Mouse (Mus musculus) frontal cortex, postnatal 36 days (tissue): Measurements from ENCODE around the gene Lag3.

ENCODE experiments used
- DNase-seq, 2 experiments: peaks; one replicate each; pipeline ENCODE4 v3.0.0; 2022; ENCODE audit warnings: low spot score in 2 of 2

Lag3 gene

DNA sequence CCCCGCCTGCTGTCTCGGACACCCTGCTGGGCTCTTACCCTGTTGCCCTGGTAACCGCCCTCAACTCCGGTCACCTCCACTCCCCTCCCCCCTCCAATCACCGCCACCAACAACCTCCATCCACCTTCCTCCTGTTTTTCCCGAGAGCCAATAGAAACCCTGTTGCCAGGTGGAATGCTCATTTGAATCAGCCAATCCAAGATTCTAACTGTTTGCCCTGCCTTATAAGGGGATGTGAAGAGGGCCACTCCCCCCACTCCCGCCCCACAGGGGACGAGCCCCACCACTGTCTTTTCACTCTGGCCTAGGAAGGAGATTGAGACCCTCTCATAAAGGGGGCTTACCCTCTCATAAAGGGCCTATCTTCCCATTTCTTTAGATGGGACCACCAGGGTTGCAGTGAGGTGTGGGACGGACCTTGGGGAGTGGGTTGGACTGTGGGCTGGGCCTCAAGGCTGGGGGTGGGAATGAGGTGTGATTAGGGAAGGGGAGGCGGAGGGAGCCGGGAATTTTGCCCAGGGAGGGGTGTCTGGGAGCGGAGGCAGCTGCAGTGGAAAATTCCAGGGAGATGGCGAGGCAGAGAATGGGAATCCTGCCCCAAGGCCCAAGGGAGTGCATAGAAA, 8.3 kb upstream of the Lag3 start, which contains the start of gene Ptms:
Ptms (minus strand) TSS at position 409 of the 623 bp plus-strand sequence.
- DNase-seq, result peak; percentile 90 to 93

DNA sequence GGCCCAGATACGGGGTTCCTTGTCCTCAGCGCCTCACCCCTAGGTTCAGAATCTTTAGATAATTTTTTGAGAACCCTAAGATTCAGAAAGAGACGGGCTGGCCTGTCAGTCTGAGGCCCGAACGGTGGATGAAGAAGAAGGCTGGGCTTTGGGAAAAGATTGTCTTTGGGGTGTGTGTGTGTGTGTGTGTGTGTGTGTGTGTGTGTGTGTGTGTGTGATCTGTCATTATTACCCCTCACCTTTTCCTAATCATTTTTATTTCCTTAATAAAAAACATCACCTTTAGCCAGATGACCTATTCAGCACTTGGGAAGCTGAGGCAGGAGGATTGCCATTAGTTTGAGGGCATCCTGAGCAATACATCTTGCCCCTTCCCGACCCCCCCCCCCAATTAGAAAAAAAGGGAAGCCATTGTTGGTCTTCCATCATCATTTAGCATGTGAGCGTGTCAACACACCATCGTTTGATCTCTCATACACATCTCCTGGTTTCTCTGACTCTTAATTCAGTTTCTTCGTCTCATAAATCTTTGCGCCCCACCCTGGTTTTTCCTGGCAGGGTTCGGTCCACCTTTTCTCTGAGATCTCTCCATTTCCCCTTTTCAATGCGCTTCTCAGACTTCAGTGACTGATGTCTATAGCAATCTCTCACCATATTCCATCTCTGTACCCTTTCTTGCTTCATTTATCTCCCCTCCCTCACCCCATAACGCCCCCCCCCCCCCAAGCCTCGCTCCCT, 7.6 kb upstream of the Lag3 start:
- no peak for DNase-seq

DNA sequence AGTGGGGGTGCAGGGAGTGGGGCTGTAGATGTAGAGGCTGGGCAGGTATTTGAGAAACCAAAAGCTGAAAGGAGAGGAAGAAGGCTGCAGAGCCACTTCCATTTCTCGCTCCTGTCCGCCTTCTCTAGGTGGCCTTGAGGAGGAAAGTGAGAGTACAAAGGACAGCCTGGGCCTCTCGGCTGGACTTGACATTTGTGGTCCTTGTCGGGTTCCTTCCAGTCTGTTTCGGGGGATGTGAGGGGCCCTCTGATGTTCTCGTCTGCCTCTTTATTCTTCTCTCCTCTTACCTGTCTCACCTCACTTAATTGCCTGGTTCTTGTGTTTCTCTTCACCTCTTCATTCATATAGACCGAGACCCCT, 6.8 kb upstream of the Lag3 start:
- no peak for DNase-seq

DNA sequence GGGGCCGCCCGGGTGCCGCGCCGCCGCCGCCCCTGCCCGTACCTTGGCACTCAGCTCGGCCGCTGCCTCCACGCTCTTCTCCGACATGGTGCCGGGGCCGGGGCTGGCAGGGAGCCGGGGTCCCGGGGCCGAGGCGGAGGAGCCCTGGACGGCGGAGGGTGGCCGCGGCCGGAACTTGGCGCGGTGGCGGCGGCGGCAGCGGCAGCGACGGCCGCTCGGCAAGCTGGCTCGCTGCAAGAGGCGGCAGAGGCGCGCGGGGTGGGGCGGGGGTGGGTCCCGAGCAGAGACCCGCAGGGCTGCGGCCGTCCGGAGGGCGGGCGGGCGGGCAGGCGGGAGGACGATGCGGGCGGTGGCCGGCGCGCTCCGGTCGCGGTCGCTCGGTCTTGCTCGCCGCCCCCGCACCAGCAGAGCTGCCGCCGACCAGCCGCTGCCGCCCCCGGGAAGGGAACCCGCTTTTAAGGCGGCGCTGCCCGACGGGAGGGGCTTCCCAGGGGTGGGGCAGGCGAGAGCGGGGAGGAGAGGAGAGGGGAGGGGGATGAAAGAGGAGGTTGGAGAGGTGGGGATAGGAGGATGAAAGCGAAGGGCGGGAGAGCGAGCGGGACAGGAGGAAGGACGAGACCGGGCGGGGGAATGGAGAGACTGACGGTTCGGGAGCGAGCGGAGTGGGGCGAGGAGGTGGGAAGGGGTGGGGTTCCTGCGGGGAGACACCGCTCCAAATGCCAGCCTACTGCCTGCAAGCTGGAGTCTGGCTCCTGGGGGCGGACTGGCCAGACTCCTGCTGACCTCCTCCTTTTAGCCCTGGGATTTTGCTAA, 6.2 kb upstream of the Lag3 start:
- peak; percentile 90 for DNase-seq

DNA sequence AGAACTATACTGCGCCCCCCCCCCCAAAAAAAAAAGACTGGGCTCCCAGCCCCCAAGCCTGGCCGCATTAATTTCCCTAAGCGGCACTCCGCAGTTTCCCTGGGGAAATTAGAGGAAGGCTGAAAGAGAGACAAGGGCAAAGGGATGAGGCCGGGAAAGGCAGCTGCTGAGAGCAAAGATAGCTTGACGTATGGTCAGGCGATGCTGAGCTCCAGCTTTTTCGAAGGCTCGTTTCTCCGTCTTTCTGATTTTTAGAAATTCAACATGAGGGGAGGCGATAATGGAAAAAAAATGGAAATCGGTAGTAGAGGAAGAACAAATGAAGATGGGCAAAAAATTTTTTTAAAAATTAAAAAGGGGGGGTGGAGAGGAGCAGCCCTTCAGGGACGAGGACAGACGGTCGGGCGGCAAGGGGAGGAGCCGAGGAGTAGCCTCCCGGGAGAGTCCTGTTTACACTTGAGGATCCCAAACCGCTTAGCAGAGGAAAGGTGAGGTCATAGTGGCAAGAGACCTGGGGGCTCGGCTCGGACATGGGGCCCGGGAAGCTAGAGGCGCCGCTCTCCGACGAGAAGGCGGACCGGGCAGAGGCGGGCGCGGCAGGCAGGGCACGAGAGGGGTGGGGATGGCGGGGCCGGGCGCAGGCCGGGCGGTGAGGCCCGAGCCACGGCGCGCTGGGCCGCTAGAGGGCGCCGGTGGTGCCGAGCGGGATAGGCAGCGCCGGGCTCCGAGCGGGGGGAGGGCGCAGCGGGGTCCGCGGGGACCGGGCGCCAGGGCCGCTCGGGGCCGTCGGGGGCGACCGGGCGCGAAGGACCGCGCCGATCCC, 5.4 kb upstream of the Lag3 start:
- DNase-seq, result peak; percentile 86 to 87

DNA sequence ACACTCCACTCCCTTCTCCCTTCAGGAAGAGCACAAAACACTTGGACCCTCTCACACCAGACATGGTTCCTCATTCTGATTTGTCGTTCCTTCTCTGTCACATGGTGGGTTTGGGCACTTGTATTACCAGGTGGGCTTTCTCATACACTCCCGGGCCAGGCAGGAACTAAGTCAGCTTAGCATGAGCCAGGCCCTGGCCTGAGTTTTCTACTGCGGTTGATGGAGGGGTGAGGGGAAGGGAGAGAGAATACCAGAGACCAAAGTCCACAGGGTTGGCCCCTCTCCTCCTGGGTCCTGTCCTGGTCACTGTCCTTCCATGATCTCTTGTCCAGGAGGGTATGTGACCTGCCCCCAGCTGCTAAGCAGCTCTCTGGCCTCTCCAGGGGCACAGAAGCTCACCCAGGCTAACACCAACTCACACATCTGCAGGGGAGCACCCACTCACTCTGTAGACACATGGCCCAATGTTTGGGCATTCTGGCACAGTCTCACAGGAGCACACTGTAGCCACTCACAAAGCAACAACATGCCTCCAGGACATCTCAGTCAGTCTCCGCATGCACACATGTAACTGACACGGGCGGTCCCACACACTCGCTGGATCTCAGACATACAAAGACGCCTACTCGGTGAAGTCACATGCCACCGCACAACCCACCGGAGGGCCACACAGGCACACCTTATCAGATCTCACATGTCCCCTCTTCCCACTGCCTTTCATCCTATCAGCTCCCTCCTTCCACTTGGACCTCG, 4.6 kb upstream of the Lag3 start:
- peak in 1 of 2 experiments; percentile 82 for DNase-seq

DNA sequence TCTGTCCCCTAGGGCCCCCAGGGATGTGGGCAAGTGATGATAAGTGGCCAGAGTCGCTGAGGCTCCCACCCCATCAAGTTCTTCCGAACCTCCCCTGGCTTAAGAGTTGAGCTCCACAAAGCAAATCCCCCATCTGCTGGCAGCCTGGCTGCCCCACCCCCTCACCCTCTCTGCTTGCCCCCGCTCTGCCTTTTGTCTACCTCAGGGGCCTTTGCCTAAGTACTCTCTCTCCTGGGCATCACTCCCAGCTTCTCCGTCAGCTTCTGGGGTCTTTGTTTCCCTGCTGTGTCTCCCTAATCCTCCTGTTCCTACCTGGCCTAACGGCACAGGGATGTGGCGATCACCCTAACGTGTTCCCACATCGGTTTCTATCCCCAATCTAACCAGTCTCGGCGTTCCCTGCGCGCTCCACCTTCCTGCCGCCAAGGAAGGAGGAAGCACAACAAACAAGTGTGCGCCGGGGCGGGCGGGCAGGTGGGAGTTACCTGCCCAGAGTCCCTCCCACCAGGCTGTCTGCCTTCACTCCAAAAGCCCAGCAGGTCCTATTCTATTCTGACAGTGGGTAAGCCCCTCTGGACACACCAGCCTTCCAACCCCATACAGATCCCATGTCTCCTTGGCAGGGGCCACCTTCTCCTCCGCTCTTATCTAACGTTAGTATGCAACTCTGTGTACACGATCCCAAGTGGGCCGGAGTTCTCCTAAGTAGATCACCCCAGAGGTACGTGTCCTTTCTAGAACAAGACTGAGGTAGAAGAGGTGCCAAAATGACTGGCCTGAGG, 3.8 kb upstream of the Lag3 start:
- no peak for DNase-seq

DNA sequence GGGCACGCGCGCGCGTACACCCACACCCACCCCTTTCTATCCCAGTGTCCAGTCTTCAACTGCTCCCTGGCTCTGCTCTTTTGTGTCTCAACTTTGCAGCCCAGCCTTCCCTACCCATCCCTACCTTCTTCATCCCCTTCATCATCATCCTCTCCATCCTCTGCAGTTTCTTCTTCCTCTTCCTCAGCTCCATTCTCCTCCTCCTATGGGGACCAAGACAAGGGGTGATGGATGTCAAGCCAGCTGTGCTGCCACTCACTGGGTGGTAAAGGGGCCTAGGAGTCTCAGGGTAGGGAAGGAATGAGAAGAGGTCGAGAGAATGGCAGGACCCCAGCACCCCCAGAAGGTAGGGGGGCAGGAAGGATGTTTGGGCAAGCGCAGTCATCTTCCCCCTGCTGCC, 3.0 kb upstream of the Lag3 start:
- no peak for DNase-seq

DNA sequence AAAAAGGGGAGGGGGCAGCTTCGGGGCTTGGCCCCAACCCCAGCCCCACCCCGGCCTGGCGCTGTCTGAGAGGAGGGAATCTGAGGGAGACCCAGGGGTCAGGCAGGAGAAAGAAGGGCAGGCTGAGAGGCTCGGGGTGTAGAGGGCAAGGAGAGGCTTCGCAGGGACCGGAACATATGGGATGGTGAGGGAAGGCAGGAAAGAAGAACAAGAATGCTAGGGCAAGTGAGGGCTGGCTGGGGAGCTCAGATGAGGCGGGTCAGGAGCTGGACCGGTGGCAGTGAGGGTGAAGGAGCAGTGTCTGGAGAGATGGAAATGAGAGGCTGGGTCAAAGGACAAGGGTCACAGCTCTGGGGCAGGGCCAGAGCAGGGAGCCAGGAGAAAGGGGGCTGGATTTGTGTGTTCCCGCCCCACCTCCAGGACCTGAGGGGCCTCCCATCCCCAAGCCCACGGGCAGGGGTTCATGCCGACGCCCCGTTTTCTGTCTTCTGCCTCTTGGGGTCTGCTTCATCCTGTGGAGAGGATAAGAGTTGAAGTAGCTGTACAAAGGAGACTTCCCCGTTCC, 2.3 kb upstream of the Lag3 start:
- DNase-seq, result no peak

DNA sequence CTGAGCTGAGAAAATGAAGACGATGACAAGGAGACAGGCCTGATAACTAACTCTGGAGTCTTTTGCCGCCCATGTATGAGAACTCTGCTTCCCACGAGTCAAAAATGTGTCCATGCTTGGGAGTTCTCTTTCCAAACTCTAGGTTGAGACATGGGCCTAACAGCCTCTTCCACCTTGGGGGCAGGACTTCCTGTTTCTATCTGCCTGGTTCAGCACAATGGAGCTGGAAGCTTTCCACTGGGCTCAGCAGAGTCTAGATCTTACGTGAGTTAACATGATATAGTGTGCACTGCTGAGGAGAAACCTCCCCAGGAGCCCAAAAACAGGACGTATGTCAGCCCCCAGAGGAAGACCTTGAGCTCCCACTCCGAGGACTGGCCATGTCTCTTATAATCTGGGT, 1.7 kb upstream of the Lag3 start:
- DNase-seq, result no peak

DNA sequence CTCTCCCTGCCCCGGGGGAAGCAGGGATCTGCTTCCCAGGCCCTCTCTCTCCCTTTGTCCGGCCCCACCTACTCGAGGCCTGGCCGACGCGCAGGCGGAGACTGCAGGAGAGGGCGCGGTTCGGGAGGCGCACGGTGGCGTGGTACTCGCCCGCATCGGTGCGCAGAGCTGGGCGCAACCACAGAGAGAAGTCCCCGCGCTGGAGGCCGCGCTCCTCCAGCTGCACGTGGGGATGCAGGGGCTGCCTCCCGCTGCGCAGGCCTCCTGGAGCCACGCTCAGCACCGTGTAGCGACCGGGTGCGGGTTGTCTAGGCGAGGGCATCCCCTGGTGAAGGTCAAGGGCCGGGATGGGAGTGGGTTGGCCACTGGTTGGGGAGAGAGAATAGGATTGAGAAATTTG, 1.5 kb downstream of the Lag3 start:
- DNase-seq, result no peak

DNA sequence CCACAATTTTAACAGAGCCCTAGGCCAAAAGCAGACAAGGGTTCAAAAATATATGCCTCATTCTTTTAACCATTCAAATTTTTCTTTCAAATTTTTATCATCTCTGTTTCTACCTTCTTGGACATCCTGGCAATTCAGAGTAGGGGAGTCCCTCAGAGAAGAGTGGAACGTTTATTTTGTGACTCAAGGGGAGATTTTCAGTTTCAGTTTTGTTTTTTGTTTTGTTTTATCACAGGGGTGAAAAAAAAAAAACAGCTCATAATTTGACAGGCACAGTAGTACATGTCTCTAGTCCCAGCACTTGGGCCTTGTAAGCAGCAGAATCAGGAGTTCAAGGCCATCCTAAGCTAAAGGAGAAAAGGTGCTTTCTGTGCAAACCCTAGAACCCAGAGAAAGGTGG, 3.7 kb downstream of the Lag3 start:
- DNase-seq, result no peak

DNA sequence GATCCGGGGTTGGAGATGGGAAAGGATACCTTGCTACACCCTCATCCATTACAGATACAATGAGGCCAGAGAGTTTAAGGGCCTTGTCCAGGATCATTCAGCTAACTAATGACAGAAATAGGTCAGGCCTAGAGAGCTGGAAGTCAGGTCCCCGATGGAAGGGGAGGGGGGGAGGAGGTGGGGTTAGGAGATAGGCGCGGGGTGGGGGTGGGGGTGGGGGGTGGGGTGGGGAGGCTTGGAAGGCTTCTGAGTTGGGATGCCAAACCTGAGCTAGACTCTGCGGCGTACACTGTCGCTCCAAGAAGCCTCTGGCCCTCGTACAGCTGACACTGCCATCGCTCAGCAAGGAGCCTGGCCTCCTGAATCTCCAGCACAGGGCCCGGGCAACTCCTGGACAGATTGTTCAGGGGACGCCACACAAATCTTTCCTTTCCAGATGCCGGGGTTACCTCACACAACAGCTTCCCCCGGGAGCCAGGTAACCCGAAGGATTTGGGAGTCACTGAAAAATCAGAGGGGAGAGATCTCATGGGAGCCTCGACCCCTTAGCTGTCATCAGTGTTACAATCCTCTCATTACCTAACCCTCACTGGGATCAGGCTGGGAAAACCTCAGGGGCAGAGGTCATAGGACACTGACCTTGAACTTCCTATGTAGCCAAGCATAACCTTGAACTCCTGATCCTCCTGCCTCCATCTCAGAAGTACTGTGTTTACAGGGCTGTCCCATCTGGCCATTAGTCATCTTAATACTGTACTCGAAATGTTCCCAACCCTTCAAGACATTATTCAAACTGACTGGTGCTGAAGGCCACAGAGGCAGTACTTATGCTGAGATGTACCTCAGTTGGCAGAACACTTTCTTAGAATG, 6.3 kb downstream of the Lag3 start:
- no peak for DNase-seq

DNA sequence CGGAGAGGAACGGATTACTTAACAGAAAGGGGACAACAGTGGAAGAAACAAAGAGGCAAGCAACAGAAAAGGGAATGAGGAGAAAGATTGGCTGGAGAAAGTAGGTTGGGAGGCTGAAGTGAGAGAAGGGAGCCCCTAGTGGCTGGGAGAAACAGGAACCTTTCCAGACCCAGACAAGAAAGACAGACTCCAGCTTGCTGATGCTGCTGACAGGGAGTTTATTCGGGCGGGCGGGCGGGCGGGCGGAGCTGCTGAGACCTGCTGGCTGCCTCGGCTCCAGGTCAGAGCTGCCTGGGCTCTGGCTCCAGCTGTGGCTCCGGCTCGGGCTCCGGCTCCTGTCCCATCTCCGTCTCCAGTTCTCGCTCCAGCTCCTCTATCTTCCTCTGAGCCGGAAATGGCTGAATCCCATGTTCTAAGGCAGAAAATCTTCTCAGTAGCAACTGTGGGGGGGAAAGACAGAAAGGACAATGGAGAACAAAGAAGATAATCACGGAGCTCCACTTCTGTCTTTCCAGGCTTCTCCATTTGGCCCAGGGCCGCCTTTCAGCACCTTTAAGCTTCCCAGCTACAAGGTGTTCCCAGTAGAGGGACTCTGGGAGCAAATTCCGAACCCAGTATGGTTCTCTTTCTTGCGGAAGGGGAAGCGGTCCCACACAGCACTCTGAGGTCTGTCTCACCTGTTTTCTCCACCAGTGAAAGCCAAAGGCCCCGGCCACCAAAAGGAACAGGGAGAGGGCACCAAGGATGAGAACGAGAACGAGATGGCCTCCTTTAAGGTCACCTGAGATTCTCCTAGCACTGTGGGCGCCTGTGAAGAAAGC, 7.1 kb downstream of the Lag3 start:
- peak; percentile 62 to 85 for DNase-seq

DNA sequence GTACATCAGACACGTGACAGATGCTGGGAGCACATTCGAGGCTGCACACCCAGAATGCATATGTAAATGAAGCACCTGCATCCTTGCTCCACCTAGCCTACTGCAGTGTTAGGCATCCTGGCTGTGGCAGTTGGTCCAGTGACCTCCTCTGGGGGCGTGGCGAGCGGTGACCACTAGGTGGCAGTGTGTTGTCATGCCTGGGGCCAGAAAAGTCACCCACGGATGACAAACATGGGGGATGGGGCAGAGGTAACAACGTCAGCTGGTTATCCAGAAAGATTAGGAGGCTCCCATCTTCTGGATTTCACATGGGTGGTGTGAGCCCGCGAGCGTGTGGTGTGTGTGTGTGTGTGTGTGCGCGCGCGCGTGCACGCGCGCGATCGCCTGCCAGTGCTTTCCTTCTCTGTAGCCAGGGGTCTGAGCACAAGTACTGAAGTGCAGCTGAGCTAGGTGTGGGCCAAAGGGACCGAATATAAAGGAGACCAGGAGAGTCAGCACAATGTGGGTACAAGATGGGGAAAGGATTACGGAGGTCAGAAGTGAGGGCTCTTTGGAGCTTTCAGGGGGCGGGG, 7.8 kb downstream of the Lag3 start:
- DNase-seq, result peak; percentile 91 to 92

DNA sequence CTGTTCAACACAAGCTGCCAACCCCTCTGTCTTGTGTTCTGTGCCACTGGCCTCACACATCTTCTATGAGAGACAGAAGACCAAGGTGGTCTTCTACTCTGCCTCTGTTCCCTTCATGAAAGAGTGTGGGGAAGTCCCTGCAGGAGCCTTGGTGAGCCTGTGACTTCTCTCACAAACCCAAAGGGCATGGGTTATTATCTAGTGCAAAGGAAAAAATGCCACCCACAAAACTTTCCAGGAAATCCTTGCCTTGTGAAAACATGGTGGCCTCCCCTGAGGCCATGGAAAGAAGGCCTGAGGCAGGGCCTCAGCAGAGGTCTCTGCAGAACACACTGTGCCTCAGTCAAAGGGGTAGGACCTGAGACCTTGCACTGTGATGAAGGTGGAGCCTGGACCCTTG, 9.7 kb downstream of the Lag3 start:
- no peak for DNase-seq

DNA sequence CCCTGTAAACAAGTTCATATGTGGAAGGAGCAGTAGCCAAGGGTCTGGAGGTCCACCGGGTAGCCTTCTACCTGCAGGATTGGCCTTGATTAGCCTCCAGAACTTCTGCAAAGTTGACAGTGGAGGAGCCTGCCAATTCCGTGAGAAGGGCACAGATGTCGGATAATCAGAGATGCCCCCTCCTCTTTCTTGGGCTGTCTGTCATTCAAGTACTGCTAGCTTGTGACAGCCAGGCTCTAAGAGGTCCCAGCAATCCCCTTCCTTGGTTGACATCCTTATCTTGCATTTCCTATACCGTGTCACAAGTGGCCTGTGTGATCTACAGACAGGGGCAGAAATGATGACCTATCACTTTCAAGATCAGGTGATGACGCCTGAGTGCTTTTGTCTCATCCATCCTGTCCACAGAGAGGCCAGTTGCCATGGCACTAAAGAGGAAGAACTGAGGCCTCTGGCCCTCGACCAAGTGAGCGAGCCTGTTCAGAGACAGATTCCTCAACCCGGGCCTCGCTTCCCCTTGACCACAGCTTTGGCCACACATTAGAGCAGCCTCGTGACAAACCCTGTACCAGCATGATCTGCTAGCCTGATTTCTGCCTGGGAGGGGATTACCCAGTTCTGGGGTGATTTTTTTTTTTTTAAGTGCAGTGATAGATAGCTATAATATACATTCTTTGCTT, 10.6 kb downstream of the Lag3 start:
- DNase-seq, result no peak
